14 mouse cellular contexts compared by ENCODE assay signal in genomic region chr5:36225855-36226254, GRCm38 (mm10). TPM values are rescaled to one million over a fixed set of nuclear protein-coding genes. Genes with fewer than 3 reads are reported as not detected.
DNase-seq lines count a peak whose midpoint lies in the region; ATAC-seq and TF ChIP-seq lines count a peak whose summit lies in the region.
"Had no signal": no experiment of that assay in that cellular context is flagged by ENCODE, and none has a peak within 500 bp of the region (broad histone marks: within the 10 kb centered on the region; RNA-seq: fewer than 3 reads in every experiment).

No protein-coding gene starts in this region.

- no peak for DNase-seq in embryonic facial prominence, embryonic 10.5 days (ENCODE audit: low spot score)
- DNase-seq in hindbrain, postnatal 0 days (ENCODE audit: low spot score), result no peak
- DNase-seq in midbrain, embryonic 14.5 days, result peak; percentile 16
- no peak for DNase-seq in embryo, embryonic 10.5 days (ENCODE audit: low spot score)
- DNase-seq in layer of hippocampus, adult 18-20 months (ENCODE audit: low spot score in 2 of 2), result no peak
- DNase-seq: adrenal gland, adult 2 months; cerebellum, adult 2 months had no signal

- H3K4me2 ChIP-seq in embryonic facial prominence, embryonic 12.5 days (replicated peaks), result no peak overlapping the region
- no peak overlapping the region for H3K4me2 ChIP-seq in hindbrain, embryonic 15.5 days
- no peak overlapping the region for H3K4me2 ChIP-seq in hindbrain, postnatal 0 days (ENCODE audit: low read depth, low read length)
- no peak overlapping the region for H3K4me2 ChIP-seq in embryonic facial prominence, embryonic 15.5 days (replicated peaks)
- H3K4me2 ChIP-seq in midbrain, embryonic 14.5 days (ENCODE audit: low read length), result no peak overlapping the region

- H3K36me3 ChIP-seq in embryonic facial prominence, embryonic 12.5 days, result no peaks in the 10 kb centered on the region
- no peaks in the 10 kb centered on the region for H3K36me3 ChIP-seq in embryonic facial prominence, embryonic 10.5 days (replicated peaks)
- H3K36me3 ChIP-seq in hindbrain, embryonic 15.5 days, result no peaks in the 10 kb centered on the region
- no peaks in the 10 kb centered on the region for H3K36me3 ChIP-seq in hindbrain, postnatal 0 days (ENCODE audit: insufficient read depth, low read length)
- no peaks in the 10 kb centered on the region for H3K36me3 ChIP-seq in embryonic facial prominence, embryonic 15.5 days
- H3K36me3 ChIP-seq in midbrain, embryonic 14.5 days (ENCODE audit: control insufficient read depth, insufficient read depth, low read length), result no peaks in the 10 kb centered on the region
- H3K36me3 ChIP-seq: G1E had no signal

- no peak overlapping the region for H3K4me3 ChIP-seq in embryonic facial prominence, embryonic 12.5 days
- no peak overlapping the region for H3K4me3 ChIP-seq in embryonic facial prominence, embryonic 10.5 days
- H3K4me3 ChIP-seq in hindbrain, embryonic 15.5 days, result no peak overlapping the region
- no peak overlapping the region for H3K4me3 ChIP-seq in hindbrain, postnatal 0 days (ENCODE audit: low read length)
- no peak overlapping the region for H3K4me3 ChIP-seq in embryonic facial prominence, embryonic 15.5 days (replicated peaks)
- H3K4me3 ChIP-seq in midbrain, embryonic 14.5 days (replicated peaks; ENCODE audit: low read depth, low read length), result no peak overlapping the region

- 69% methylated on average over 7 of the region's 7 CpGs for WGBS in embryonic facial prominence, embryonic 12.5 days
- WGBS in embryonic facial prominence, embryonic 10.5 days, result 83% methylated on average over 7 of the region's 7 CpGs
- WGBS in hindbrain, embryonic 15.5 days, result 39% methylated on average over 7 of the region's 7 CpGs
- 60% methylated on average over 7 of the region's 7 CpGs for WGBS in hindbrain, postnatal 0 days
- 44% methylated on average over 7 of the region's 7 CpGs for WGBS in embryonic facial prominence, embryonic 15.5 days
- WGBS in midbrain, embryonic 14.5 days, result 60% methylated on average over 7 of the region's 7 CpGs

- peak overlapping the region; percentile 69; the same call in 1 of the 2 replicates for H3K27ac ChIP-seq in embryonic facial prominence, embryonic 12.5 days
- no peak overlapping the region for H3K27ac ChIP-seq in embryonic facial prominence, embryonic 10.5 days (replicated peaks)
- 0 out of 2 replicates have a peak overlapping the region, but pooled peaks have one; percentile 32 for H3K27ac ChIP-seq in hindbrain, embryonic 15.5 days (replicated peaks)
- no peak overlapping the region for H3K27ac ChIP-seq in hindbrain, postnatal 0 days
- peak overlapping the region; percentile 86 for H3K27ac ChIP-seq in embryonic facial prominence, embryonic 15.5 days (replicated peaks)
- peak overlapping the region; percentile 57 for H3K27ac ChIP-seq in midbrain, embryonic 14.5 days (replicated peaks; ENCODE audit: low read depth, low read length)

- no peak for ATAC-seq in embryonic facial prominence, embryonic 12.5 days (ENCODE audit: insufficient number of reproducible peaks, insufficient read depth, low FRiP score, low TSS enrichment)
- ATAC-seq in hindbrain, embryonic 15.5 days (ENCODE audit: low FRiP score, low read depth), result no peak
- no peak for ATAC-seq in hindbrain, postnatal 0 days
- no peak for ATAC-seq in embryonic facial prominence, embryonic 15.5 days (ENCODE audit: insufficient number of reproducible peaks, low FRiP score, low TSS enrichment, low read depth)
- no peak for ATAC-seq in midbrain, embryonic 14.5 days (ENCODE audit: low FRiP score, low TSS enrichment)

- no peak overlapping the region for H3K9ac ChIP-seq in embryonic facial prominence, embryonic 12.5 days
- no peak overlapping the region for H3K9ac ChIP-seq in hindbrain, embryonic 15.5 days
- H3K9ac ChIP-seq in hindbrain, postnatal 0 days (replicated peaks; ENCODE audit: low read length), result no peak overlapping the region; the same call in 1 of the 2 replicates
- no peak overlapping the region for H3K9ac ChIP-seq in embryonic facial prominence, embryonic 15.5 days
- peak overlapping the region; percentile 14; the same call in 1 of the 2 replicates for H3K9ac ChIP-seq in midbrain, embryonic 14.5 days (replicated peaks; ENCODE audit: low read length)

- H3K27me3 ChIP-seq in embryonic facial prominence, embryonic 12.5 days, result no peaks in the 10 kb centered on the region
- H3K27me3 ChIP-seq in embryonic facial prominence, embryonic 10.5 days (replicated peaks; ENCODE audit: low read depth, poor library complexity, severe bottlenecking), result no peaks in the 10 kb centered on the region
- H3K27me3 ChIP-seq in hindbrain, embryonic 15.5 days, result no peaks in the 10 kb centered on the region
- no peaks in the 10 kb centered on the region for H3K27me3 ChIP-seq in hindbrain, postnatal 0 days (ENCODE audit: insufficient read depth, low read length)
- no peaks in the 10 kb centered on the region for H3K27me3 ChIP-seq in embryonic facial prominence, embryonic 15.5 days
- H3K27me3 ChIP-seq in midbrain, embryonic 14.5 days (ENCODE audit: control insufficient read depth, insufficient read depth, low read length), result no peaks in the 10 kb centered on the region

- no peak for TF ChIP-seq CTCF in hindbrain, postnatal 0 days (IDR thresholded peaks at IDR 0.05; ENCODE audit: low read depth)

- no peaks in the 10 kb centered on the region for H3K9me3 ChIP-seq in embryonic facial prominence, embryonic 12.5 days
- no peaks in the 10 kb centered on the region for H3K9me3 ChIP-seq in embryonic facial prominence, embryonic 10.5 days
- H3K9me3 ChIP-seq in hindbrain, embryonic 15.5 days, result no peaks in the 10 kb centered on the region
- no peaks in the 10 kb centered on the region for H3K9me3 ChIP-seq in hindbrain, postnatal 0 days (ENCODE audit: low read length)
- H3K9me3 ChIP-seq in embryonic facial prominence, embryonic 15.5 days (replicated peaks), result no peaks in the 10 kb centered on the region
- no peaks in the 10 kb centered on the region for H3K9me3 ChIP-seq in midbrain, embryonic 14.5 days (ENCODE audit: control insufficient read depth, low read length)
- H3K9me3 ChIP-seq: G1E had no signal

- H3K4me1 ChIP-seq in embryonic facial prominence, embryonic 12.5 days, result peaks cover 12% of the 10 kb centered on the region; the same call in 1 of the 2 replicates
- peaks cover 60% of the 10 kb centered on the region for H3K4me1 ChIP-seq in embryonic facial prominence, embryonic 10.5 days
- peaks cover 48% of the 10 kb centered on the region for H3K4me1 ChIP-seq in hindbrain, embryonic 15.5 days (replicated peaks)
- peaks cover 13% of the 10 kb centered on the region for H3K4me1 ChIP-seq in hindbrain, postnatal 0 days (ENCODE audit: insufficient read depth, low read length)
- peaks cover 28% of the 10 kb centered on the region for H3K4me1 ChIP-seq in embryonic facial prominence, embryonic 15.5 days
- peaks cover 47% of the 10 kb centered on the region for H3K4me1 ChIP-seq in midbrain, embryonic 14.5 days (ENCODE audit: control insufficient read depth, insufficient read depth, low read length)

RNA-seq across cellular contexts. Expression of gene Psapl1, which starts 22.0 kb away (rescaled TPM):
- 0.12 and 0.14 TPM in 2 replicates for polyA plus RNA-seq in embryonic facial prominence, embryonic 12.5 days (2016; fragmentation: Nextera tagmentation; extraction: Ambion mirVana)
- 0.05 and 0.07 TPM in 2 replicates for polyA plus RNA-seq in embryonic facial prominence, embryonic 10.5 days (2016; fragmentation: Nextera tagmentation; extraction: Ambion mirVana)
- 0.07 TPM in 1 of 2 replicates, not detected in the other for polyA plus RNA-seq in hindbrain, embryonic 15.5 days (2015; fragmentation: Nextera tagmentation; extraction: Ambion mirVana)
- not detected in 2 replicates for total RNA-seq in hindbrain, postnatal 0 days (2014; rRNA removed)
- polyA plus RNA-seq in hindbrain, postnatal 0 days (2015; fragmentation: Nextera tagmentation; extraction: Ambion mirVana), result not detected in 2 replicates
- 58.3 and 61.4 TPM in 2 replicates for polyA plus RNA-seq in embryonic facial prominence, embryonic 15.5 days (2015; fragmentation: Nextera tagmentation; extraction: Ambion mirVana)
- polyA plus RNA-seq in midbrain, embryonic 14.5 days (2014; fragmentation: Nextera tagmentation; extraction: Ambion mirVana), result not detected in 2 replicates
- total RNA-seq in layer of hippocampus, adult 18-20 months (2021), result not detected
- total RNA-seq: adrenal gland, adult 2 months; granulocyte monocyte progenitor cell, adult 5-6 weeks; left cerebral cortex, postnatal 25 days; neutrophil, adult 5-6 weeks had no signal
- polyA plus RNA-seq: adrenal gland, adult 2 months; cerebellum, adult 2 months; G1E had no signal

Comparison
In these comparisons a context has a peak if more than half of its experiments do, and no peak if none do; other contexts are left out.
1. H3K27ac ChIP-seq: peak in embryonic facial prominence, embryonic 12.5 days (single experiment), hindbrain, embryonic 15.5 days (single experiment), embryonic facial prominence, embryonic 15.5 days (single experiment) and midbrain, embryonic 14.5 days (single experiment); none in embryonic facial prominence, embryonic 10.5 days (single experiment) and hindbrain, postnatal 0 days (single experiment).
2. RNA of gene Psapl1, which starts 22.0 kb away (polyA plus RNA-seq): 58.3 to 61.4 TPM in embryonic facial prominence, embryonic 15.5 days; 0.12 to 0.14 TPM in embryonic facial prominence, embryonic 12.5 days, 0.05 to 0.07 TPM in embryonic facial prominence, embryonic 10.5 days, 0.07 TPM in hindbrain, embryonic 15.5 days, not detected in hindbrain, postnatal 0 days and not detected in midbrain, embryonic 14.5 days; every median in the first group is over 10 times any median in the second.